Mouse (Mus musculus) liver, embryonic 15.5 days (tissue): ENCODE results near the gene 9130019O22Rik. TPM values are rescaled to one million over a fixed set of nuclear protein-coding genes. Genes with fewer than 3 reads are reported as not detected.
"Not testable (repeated sequence)": the region's sequence is repeated elsewhere in the genome, so short reads cannot be mapped to it uniquely, and the experiment has no call there.

Source experiments
- ATAC-seq: fragments of 200-750 bp; cut with Nextera tagmentation; 2 replicates; pipeline ENCODE4 v1.8.0; 2017; ENCODE audit warnings: moderate number of reproducible peaks, mild to moderate bottlenecking, moderate library complexity; ENCODE audit not compliant: insufficient read depth
- H3K27ac ChIP-seq: fragments of 300-500 bp; sonication (generic); replicated peaks from 2 replicates; pipeline ENCODE4 v1.5.1; 2015; ENCODE audit warnings: mild to moderate bottlenecking, inconsistent platforms
- H3K27me3 ChIP-seq: fragments of 300-500 bp; sonication (generic); 2 replicates; pipeline ENCODE4 v1.6.1; 2015; ENCODE audit warnings: mild to moderate bottlenecking, inconsistent platforms
- H3K36me3 ChIP-seq: fragments of 300-500 bp; sonication (generic); replicated peaks from 2 replicates; pipeline ENCODE4 v1.6.1; 2015; ENCODE audit warnings: moderate library complexity, mild to moderate bottlenecking, inconsistent platforms
- H3K4me1 ChIP-seq: fragments of 300-500 bp; sonication (generic); replicated peaks from 2 replicates; pipeline ENCODE4 v1.6.1; 2015; ENCODE audit warnings: inconsistent platforms
- H3K4me2 ChIP-seq: fragments of 300-500 bp; sonication (generic); 2 replicates; pipeline ENCODE4 v1.6.1; 2015; ENCODE audit warnings: moderate library complexity, mild to moderate bottlenecking, inconsistent platforms
- H3K4me3 ChIP-seq: fragments of 300-500 bp; sonication (generic); replicated peaks from 2 replicates; pipeline ENCODE4 v1.5.1; 2015; ENCODE audit warnings: mild to moderate bottlenecking, inconsistent platforms
- H3K9ac ChIP-seq: fragments of 300-500 bp; sonication (generic); 2 replicates; pipeline ENCODE4 v1.6.1; 2015; ENCODE audit warnings: moderate library complexity, mild to moderate bottlenecking, inconsistent platforms
- H3K9me3 ChIP-seq: fragments of 300-500 bp; sonication (generic); replicated peaks from 2 replicates; pipeline ENCODE4 v1.6.1; 2016; ENCODE audit warnings: inconsistent platforms
- WGBS: fragments of 180-500 bp; shearing (Covaris S2); methylation state at CpG from one replicate; pipeline ENCODE4 v1.1.7; 2015; ENCODE audit warnings: mixed read lengths; ENCODE audit not compliant: insufficient replicate concordance; 5-methylcytosine and 5-hydroxymethylcytosine counted together
- polyA plus RNA-seq: library from polyadenylated mRNA; unstranded; fragments of >200 nt; fragmentation: Nextera tagmentation; extraction: Ambion mirVana; gene quantifications from 2 replicates; pipeline ENCODE4 v1.2.1, GENCODE M21; 2015

9130019O22Rik gene
- polyA plus RNA-seq, 1 experiment from 2014 or later, result 1.5 TPM

DNA sequence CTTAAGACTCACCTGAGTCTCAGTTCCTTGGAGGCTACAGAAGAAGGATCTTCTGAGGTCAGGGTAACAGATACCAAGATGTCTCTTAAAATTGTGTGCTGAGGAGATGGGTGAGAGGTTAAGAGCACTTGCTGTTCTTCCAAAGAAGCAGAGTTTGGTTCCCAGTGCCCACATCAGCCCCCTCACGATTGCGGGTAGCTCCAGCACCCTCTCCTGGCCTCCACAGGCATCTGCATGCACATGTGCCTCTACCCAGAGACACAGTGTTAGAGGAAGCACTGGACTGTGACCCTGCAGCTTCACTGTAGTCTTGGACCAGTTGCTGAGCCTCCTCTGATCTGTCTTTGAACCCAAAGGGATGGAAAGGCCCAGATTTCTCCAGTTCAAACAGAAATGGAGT, 16.0 kb upstream of the 9130019O22Rik start:
- H3K4me2 ChIP-seq, result no peak overlapping the region
- H3K9ac ChIP-seq, result no peak overlapping the region
- 55% methylated on average over 2 of the region's 2 CpGs for WGBS
- H3K36me3 ChIP-seq, result no peaks in the 10 kb centered on the region
- H3K27ac ChIP-seq, result no peak overlapping the region
- H3K27me3 ChIP-seq, result 0 out of 2 replicates have a peak, but pooled peaks cover 3% of the 10 kb centered on the region
- H3K4me1 ChIP-seq, result peaks cover 19% of the 10 kb centered on the region
- no peak overlapping the region for H3K4me3 ChIP-seq
- ATAC-seq, result no peak
- H3K9me3 ChIP-seq, result no peaks in the 10 kb centered on the region

DNA sequence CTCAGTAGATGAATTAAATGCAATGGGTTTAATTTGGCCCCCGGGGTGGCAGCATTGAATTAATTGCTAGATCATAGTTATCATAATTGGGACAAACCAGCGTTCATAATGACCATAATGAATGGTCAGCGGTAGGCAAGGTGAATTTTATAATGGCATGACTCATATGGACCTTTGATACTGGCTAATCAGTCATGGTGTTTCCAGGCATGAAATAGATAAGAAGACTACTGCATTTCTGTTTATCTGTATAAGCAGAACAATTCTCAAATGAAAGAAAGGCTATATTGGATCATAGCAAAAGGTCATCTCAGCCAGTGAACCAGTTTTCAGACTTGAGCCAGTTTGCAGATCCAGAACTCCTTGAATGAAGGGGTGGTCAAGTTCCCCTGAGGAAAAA, 13.4 kb upstream of the 9130019O22Rik start:
- no peaks in the 10 kb centered on the region for H3K9me3 ChIP-seq
- H3K4me1 ChIP-seq, result peaks cover 10% of the 10 kb centered on the region
- no peaks in the 10 kb centered on the region for H3K36me3 ChIP-seq
- no peak overlapping the region for H3K27ac ChIP-seq
- 0 out of 2 replicates have a peak, but pooled peaks cover 7% of the 10 kb centered on the region for H3K27me3 ChIP-seq
- no peak for ATAC-seq
- H3K9ac ChIP-seq, result no peak overlapping the region
- 45% methylated on average over 3 of the region's 3 CpGs for WGBS
- no peak overlapping the region for H3K4me3 ChIP-seq
- no peak overlapping the region for H3K4me2 ChIP-seq

DNA sequence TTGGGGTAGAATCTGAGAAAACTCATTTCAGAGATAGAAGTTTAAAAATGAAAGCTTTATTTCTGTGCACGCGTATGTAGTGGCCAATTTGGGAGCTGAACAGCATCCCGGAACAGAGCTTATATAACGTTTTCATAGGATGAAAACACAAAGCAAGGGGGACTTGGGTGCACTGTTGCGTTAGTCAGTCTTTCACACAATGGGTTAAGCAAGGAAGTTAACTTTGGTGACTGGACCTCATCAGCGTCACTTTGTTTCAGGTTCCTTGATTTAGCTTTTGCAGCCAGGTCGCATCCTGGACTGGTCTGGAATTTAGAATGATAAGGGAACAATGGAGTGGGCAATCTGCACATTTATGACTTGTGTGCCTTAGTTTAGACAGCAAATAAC, 7.0 kb upstream of the 9130019O22Rik start:
- H3K27ac ChIP-seq, result no peak overlapping the region
- H3K4me1 ChIP-seq, result peaks cover 28% of the 10 kb centered on the region
- H3K36me3 ChIP-seq, result no peaks in the 10 kb centered on the region
- 0 out of 2 replicates have a peak, but pooled peaks have one; percentile 11 for ATAC-seq
- peak overlapping the region; percentile 26; the same call in 1 of the 2 replicates for H3K9ac ChIP-seq
- no peaks in the 10 kb centered on the region for H3K9me3 ChIP-seq
- WGBS, result 7% methylated on average over 7 of the region's 7 CpGs
- H3K4me3 ChIP-seq, result peak overlapping the region; percentile 69
- 0 out of 2 replicates have a peak, but pooled peaks cover 3% of the 10 kb centered on the region for H3K27me3 ChIP-seq
- H3K4me2 ChIP-seq, result peak overlapping the region; percentile 86

DNA sequence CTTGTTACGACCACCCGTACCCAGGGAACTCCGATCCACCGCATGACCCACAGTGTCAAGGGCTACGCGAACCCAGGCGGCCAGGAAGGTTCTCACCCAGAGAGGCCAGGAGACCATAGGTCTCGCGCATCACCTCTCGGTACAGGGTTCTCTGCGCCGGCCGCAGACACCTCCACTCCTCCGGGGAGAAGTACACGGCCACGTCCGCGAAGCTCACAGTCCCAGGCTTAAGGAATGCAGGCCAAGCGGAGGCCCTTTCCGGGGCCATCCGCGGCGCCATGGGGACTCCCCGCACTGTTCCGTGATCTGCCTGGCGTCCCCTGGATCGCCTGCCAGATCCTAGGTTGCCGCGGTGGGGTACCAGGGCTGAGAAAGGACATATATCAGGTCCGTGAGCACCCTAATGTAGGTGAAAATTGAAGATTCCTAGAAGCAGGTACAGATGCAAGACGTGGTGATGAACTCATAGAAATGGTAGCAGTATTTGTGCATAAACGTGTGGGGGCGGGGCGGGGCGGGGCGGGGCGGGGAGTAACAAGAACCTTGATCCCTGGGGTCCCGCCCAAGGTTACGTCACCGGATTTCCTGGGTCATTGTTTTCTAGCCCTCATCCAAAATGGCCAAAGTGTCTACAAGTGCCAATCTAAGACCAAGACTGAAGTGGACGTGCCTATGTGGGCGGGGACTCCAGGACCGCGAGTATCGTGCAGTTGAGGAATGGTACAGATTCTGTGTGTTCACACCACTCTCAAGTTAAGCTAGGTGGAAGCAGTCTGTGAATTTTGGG, 6.4 kb upstream of the 9130019O22Rik start, which contains the start of gene E430018J23Rik:
Gene E430018J23Rik, minus strand, starts transcription at position 473 of the 787 bp plus-strand sequence.
- no peaks in the 10 kb centered on the region for H3K9me3 ChIP-seq
- H3K36me3 ChIP-seq, result no peaks in the 10 kb centered on the region
- peak within 1 kb of the TSS; percentile 69 for H3K4me3 ChIP-seq
- under 1% methylated on average over 45 of the region's 45 CpGs for WGBS
- peak within 1 kb of the TSS; percentile 67; the same call in 1 of the 2 replicates for H3K27ac ChIP-seq
- H3K4me2 ChIP-seq, result peak within 1 kb of the TSS; percentile 86
- peak; percentile 87 for ATAC-seq
- peaks cover 28% of the 10 kb centered on the region for H3K4me1 ChIP-seq
- H3K9ac ChIP-seq, result peak within 1 kb of the TSS; percentile 67
- 0 out of 2 replicates have a peak, but pooled peaks cover 3% of the 10 kb centered on the region for H3K27me3 ChIP-seq

DNA sequence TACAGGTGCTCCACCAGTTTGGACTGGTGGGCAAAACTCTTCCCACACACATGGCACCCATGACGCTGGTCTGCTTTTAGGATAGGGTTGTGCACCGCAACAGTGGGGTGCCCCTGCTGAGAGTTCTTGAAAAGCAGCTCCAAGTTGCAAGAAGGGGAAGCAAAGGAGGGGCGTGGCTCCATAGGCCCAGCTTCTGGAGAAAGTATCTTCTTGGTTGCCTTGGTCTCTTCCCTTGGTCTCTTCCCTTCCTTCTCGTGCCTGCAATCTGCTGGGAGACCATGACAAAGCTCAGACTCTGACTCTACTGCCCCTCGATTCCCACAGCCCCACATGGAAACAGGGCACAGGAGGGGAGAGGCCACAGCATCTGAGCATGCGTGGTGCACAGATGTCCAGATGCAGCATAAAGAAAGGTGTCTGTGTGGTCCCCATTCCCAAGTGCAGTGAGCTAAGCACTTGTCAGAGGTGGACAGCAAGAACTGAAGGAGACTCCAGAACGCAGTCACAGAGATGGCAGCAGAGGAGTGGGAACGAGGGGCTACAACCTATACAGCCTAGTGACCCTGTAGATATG, 5.4 kb upstream of the 9130019O22Rik start:
- no peak for ATAC-seq

DNA sequence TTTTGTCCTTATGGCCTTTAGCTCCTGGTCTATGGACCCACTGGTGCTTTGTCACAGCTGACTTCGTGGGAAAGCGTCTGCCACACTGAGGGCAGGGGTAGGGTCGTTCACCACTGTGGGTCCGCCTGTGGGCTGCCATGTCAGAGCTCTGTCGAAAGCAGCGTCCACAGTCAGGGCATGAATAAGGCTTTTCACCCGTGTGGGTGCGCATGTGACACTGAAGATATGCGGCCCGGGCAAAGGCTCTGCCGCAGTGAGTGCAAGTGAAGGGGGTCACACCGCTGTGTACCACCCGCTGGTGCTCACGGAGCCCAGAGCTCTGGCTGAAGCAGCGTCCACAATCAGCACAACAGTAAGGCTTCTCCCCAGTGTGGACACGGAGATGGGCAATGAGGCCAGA, 4.6 kb upstream of the 9130019O22Rik start:
- no peak overlapping the region for H3K9ac ChIP-seq
- H3K4me1 ChIP-seq, result peaks cover 29% of the 10 kb centered on the region
- no peak overlapping the region for H3K27ac ChIP-seq
- H3K4me3 ChIP-seq, result no peak overlapping the region
- no peak for ATAC-seq
- WGBS, result 84% methylated on average over 16 of the region's 16 CpGs
- H3K4me2 ChIP-seq, result no peak overlapping the region
- H3K27me3 ChIP-seq, result no peaks in the 10 kb centered on the region
- H3K36me3 ChIP-seq, result no peaks in the 10 kb centered on the region
- H3K9me3 ChIP-seq, result no peaks in the 10 kb centered on the region

More for the DNA sequence above, 5.4 kb upstream of the 9130019O22Rik start:
- Histone ChIP-seq H3K4me2 (peak overlapping the region; percentile 86), H3K27ac (no peak overlapping the region), H3K4me3 (peak overlapping the region; percentile 69), H3K36me3 (no peaks in the 10 kb centered on the region), H3K9ac (peak overlapping the region; percentile 67; the same call in 1 of the 2 replicates), H3K27me3 (0 out of 2 replicates have a peak, but pooled peaks cover 3% of the 10 kb centered on the region), H3K9me3 (no peaks in the 10 kb centered on the region), H3K4me1 (peaks cover 28% of the 10 kb centered on the region)
- 52% methylated on average over 8 of the region's 8 CpGs for WGBS

DNA sequence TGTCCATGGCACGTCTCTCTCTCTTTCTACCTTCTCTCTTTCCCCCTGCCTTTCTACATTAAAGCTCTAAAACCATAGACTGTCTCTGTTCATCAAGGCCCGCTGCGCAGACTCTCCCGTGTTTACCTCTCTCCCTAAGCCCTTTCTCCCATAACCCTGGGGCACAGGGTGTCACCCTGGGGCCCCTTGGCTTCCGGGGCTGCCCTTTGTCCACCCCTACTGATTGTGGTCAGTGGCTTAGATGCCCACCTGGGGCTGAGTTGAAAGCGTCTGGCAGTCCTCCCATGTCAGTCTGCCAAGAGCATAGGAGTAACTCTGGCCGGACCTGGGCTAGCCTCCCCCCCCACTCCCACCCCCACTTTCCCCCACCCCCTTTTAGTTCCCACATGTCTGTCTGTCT, 3.3 kb upstream of the 9130019O22Rik start:
- Histone ChIP-seq H3K9me3 (no peaks in the 10 kb centered on the region), H3K4me3 (no peak overlapping the region), H3K9ac (no peak overlapping the region), H3K4me2 (no peak overlapping the region), H3K27me3 (no peaks in the 10 kb centered on the region), H3K4me1 (peaks cover 34% of the 10 kb centered on the region), H3K27ac (no peak overlapping the region), H3K36me3 (0 out of 2 replicates have a peak, but pooled peaks cover 3% of the 10 kb centered on the region)
- 71% methylated on average over 7 of the region's 7 CpGs for WGBS
- no peak for ATAC-seq

DNA sequence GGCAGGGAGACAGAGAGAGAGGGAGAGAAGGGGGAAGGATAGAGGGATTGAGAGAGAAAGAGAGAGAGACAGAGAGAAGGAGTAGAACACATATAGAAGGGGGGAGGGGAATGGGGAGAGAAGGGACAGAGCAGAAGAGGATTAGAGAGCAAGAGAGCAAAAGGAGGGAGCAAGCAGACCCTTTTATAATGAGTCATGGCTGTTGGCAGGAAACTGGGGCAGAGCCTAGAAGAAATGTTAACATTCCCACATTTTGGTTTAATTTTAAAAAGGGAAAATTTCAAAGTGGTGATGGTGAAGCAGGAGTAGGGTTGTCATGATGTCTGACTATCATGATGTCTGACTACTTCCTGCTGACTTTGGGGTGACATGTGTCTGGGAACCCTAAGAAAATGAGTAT, 1.2 kb upstream of the 9130019O22Rik start:
- H3K36me3 ChIP-seq, result peaks cover 10% of the 10 kb centered on the region
- H3K27me3 ChIP-seq, ATAC-seq, H3K27ac ChIP-seq, H3K4me2 ChIP-seq, H3K9me3 ChIP-seq, H3K9ac ChIP-seq, H3K4me3 ChIP-seq: not testable (repeated sequence)
- peaks cover 20% of the 10 kb centered on the region for H3K4me1 ChIP-seq

DNA sequence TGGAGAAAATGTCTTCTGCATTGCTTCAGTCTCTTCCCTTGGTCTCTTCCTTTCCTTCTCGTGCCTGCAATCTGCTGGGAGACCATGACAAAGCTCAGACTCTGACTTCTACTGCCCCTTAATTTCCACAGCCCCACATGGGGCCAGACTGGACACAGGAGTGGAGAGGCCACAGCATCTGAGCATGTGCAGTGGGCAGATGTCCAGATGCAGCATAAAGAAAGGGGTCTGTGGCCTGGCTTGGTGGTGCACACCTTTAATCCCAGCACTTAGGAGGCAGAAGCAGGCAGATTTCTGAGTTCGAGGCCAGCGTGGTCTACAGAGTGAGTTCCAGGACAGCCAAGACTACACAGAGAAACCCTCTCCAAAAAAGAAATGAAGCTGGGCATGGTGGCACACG, 1.4 kb downstream of the 9130019O22Rik start:
- not testable (repeated sequence) for H3K4me1 ChIP-seq, H3K27ac ChIP-seq, ATAC-seq, H3K4me3 ChIP-seq, H3K9me3 ChIP-seq, H3K4me2 ChIP-seq, H3K9ac ChIP-seq, H3K27me3 ChIP-seq
- peaks cover 15% of the 10 kb centered on the region for H3K36me3 ChIP-seq
- 75% methylated on average over 4 of the region's 4 CpGs for WGBS

DNA sequence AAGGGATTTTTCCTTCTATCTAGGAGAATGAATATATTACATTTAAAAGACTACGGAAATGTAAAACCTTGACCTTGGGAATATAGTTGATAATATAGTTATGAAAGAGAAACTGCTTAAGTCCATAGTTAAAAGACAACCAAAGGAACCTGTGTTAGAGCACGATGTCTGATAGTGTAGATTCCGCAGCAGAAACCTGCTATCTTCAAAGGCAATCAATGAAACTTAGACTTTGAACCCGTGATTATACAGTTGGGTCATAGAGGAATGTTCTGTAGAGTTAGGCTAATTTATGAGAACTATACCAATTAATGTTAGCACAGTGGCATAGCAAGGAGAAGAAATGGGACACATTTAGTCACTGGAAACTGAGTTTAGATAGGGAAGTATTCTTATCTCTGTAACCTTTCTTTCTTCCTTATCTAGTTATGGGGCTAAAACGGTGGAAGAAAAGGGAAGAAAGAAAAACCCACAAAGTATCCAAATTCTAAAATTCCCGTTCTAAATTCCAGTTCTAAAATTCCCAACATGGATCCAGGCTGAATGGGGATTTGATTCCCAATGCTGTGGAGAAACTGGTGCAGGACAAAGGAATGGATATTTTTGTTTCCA, 8.6 kb downstream of the 9130019O22Rik start:
- no peak overlapping the region for H3K9ac ChIP-seq
- no peak for ATAC-seq
- WGBS, result 27% methylated on average over 6 of the region's 6 CpGs
- H3K4me3 ChIP-seq, result no peak overlapping the region
- no peak overlapping the region for H3K4me2 ChIP-seq
- peaks cover 27% of the 10 kb centered on the region for H3K4me1 ChIP-seq
- no peaks in the 10 kb centered on the region for H3K9me3 ChIP-seq
- peaks cover 12% of the 10 kb centered on the region; the same call in 1 of the 2 replicates for H3K36me3 ChIP-seq
- no peak overlapping the region for H3K27ac ChIP-seq
- H3K27me3 ChIP-seq, result no peaks in the 10 kb centered on the region
